Comparison of ENCODE assay signal across 8 mouse cellular contexts in the genomic region with DNA sequence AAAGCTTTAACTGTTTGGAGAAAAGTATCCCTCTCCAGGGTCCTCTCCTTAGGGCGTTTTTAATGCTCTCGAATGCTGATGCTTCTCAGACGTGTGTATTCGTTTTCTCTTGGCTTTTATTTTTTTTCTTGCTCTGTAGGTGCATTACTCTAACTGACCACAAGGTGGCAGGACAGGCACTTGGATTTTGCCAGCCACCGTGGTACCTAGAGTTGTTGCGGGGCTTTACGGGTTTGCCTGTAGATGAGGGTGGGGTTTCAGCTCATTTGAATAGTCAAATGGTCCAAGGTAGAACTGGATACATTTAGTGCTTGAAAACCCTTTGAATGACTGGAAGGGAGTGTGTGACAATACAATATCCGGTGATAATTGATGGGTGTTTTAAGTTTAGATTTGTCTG.
DNase-seq lines count a peak whose midpoint lies in the region; ATAC-seq and TF ChIP-seq lines count a peak whose summit lies in the region.

No protein-coding gene starts in this region.

- H3ac ChIP-seq in C2C12 (ENCODE audit: control insufficient read depth, insufficient read length, low read depth): no peak overlapping the region

- no peak overlapping the region for H3K27ac ChIP-seq in heart, embryonic 11.5 days (ENCODE audit: low read depth, low read length)
- H3K27ac ChIP-seq in forebrain, embryonic 12.5 days: no peak overlapping the region
- no peak overlapping the region for H3K27ac ChIP-seq in midbrain, embryonic 12.5 days (replicated peaks)

- H3K79me3 ChIP-seq in C2C12 (ENCODE audit: low read depth): no peaks in the 10 kb centered on the region

- no peak overlapping the region for H3K9ac ChIP-seq in heart, embryonic 11.5 days (ENCODE audit: low read depth, low read length)
- H3K9ac ChIP-seq in forebrain, embryonic 12.5 days: no peak overlapping the region
- H3K9ac ChIP-seq in midbrain, embryonic 12.5 days (replicated peaks): no peak overlapping the region

- no peak for ATAC-seq in heart, embryonic 11.5 days (replicated peaks; ENCODE audit: insufficient number of reproducible peaks, low FRiP score, low TSS enrichment)
- peak; percentile 74 for ATAC-seq in forebrain, embryonic 12.5 days (ENCODE audit: low FRiP score)
- ATAC-seq in midbrain, embryonic 12.5 days (ENCODE audit: low FRiP score, low read depth): peak; percentile 66

- 11% methylated on average over 8 of the region's 8 CpGs for WGBS in heart, embryonic 11.5 days (ENCODE audit: insufficient replicate concordance)
- WGBS in forebrain, embryonic 12.5 days: 8% methylated on average over 8 of the region's 8 CpGs
- 10% methylated on average over 8 of the region's 8 CpGs for WGBS in midbrain, embryonic 12.5 days

- H3K27me3 ChIP-seq in heart, embryonic 11.5 days (ENCODE audit: control insufficient read depth, insufficient read depth, low read length): no peaks in the 10 kb centered on the region
- no peaks in the 10 kb centered on the region for H3K27me3 ChIP-seq in C2C12 (ENCODE audit: control insufficient read depth, insufficient read depth, insufficient read length)
- H3K27me3 ChIP-seq in forebrain, embryonic 12.5 days: no peaks in the 10 kb centered on the region
- no peaks in the 10 kb centered on the region for H3K27me3 ChIP-seq in midbrain, embryonic 12.5 days

- DNase-seq in heart, adult 11 months: peak; percentile 13
- peak; percentile 14 to 37 for DNase-seq in adrenal gland, postnatal 36 days
- DNase-seq in kidney, postnatal 14 days: peak; percentile 28
- DNase-seq in testis, postnatal 14 days (ENCODE audit: low spot score): peak; percentile 17

- no peaks in the 10 kb centered on the region for H3K36me3 ChIP-seq in heart, embryonic 11.5 days (ENCODE audit: control insufficient read depth, insufficient read depth, low read length)
- no peaks in the 10 kb centered on the region for H3K36me3 ChIP-seq in C2C12 (ENCODE audit: control insufficient read depth, insufficient read depth)
- no peaks in the 10 kb centered on the region for H3K36me3 ChIP-seq in forebrain, embryonic 12.5 days (replicated peaks)
- no peaks in the 10 kb centered on the region for H3K36me3 ChIP-seq in midbrain, embryonic 12.5 days

- H3K4me2 ChIP-seq in heart, embryonic 11.5 days: no peak overlapping the region
- H3K4me2 ChIP-seq in forebrain, embryonic 12.5 days: no peak overlapping the region
- H3K4me2 ChIP-seq in midbrain, embryonic 12.5 days (replicated peaks): no peak overlapping the region

- H3K9me3 ChIP-seq in heart, embryonic 11.5 days (replicated peaks; ENCODE audit: control insufficient read depth, low read length): no peaks in the 10 kb centered on the region
- no peaks in the 10 kb centered on the region for H3K9me3 ChIP-seq in forebrain, embryonic 12.5 days
- H3K9me3 ChIP-seq in midbrain, embryonic 12.5 days: no peaks in the 10 kb centered on the region

- peak; percentile 58 for TF ChIP-seq CTCF in C2C12 (IDR thresholded peaks at IDR 0.05; ENCODE audit: control insufficient read depth, insufficient read depth, insufficient read length)

- no peaks in the 10 kb centered on the region for H3K4me1 ChIP-seq in heart, embryonic 11.5 days (ENCODE audit: control insufficient read depth, insufficient read depth, low read length)
- no peaks in the 10 kb centered on the region for H3K4me1 ChIP-seq in forebrain, embryonic 12.5 days
- no peaks in the 10 kb centered on the region for H3K4me1 ChIP-seq in midbrain, embryonic 12.5 days

- H3K79me2 ChIP-seq in C2C12 (ENCODE audit: control insufficient read depth, insufficient read depth): no peaks in the 10 kb centered on the region

- no peak overlapping the region for H3K4me3 ChIP-seq in heart, embryonic 11.5 days (ENCODE audit: low read depth, low read length)
- H3K4me3 ChIP-seq in C2C12 (ENCODE audit: insufficient read depth, poor library complexity, severe bottlenecking): no peak overlapping the region
- H3K4me3 ChIP-seq in forebrain, embryonic 12.5 days (replicated peaks): no peak overlapping the region
- H3K4me3 ChIP-seq in midbrain, embryonic 12.5 days: no peak overlapping the region

TF ChIP-seq in C2C12, 6 proteins besides CTCF, POLR2A, EP300 and RAD21:
- TF ChIP-seq MYOD1 (IDR thresholded peaks at IDR 0.05; ENCODE audit: control insufficient read depth, insufficient read length, low read depth) (no peak), MYOG (IDR thresholded peaks at IDR 0.05; ENCODE audit: control insufficient read depth, extremely low read depth, insufficient read length) (no peak), USF1 (IDR thresholded peaks at IDR 0.05; ENCODE audit: low read depth) (no peak), CEBPB (IDR thresholded peaks at IDR 0.05; ENCODE audit: low read depth) (no peak), FOSL1 (IDR thresholded peaks at IDR 0.05; ENCODE audit: insufficient read depth, low read length, poor library complexity, severe bottlenecking) (no peak)
